Mouse (Mus musculus): ENCODE measurements around the gene Ntrk2.

DNA sequence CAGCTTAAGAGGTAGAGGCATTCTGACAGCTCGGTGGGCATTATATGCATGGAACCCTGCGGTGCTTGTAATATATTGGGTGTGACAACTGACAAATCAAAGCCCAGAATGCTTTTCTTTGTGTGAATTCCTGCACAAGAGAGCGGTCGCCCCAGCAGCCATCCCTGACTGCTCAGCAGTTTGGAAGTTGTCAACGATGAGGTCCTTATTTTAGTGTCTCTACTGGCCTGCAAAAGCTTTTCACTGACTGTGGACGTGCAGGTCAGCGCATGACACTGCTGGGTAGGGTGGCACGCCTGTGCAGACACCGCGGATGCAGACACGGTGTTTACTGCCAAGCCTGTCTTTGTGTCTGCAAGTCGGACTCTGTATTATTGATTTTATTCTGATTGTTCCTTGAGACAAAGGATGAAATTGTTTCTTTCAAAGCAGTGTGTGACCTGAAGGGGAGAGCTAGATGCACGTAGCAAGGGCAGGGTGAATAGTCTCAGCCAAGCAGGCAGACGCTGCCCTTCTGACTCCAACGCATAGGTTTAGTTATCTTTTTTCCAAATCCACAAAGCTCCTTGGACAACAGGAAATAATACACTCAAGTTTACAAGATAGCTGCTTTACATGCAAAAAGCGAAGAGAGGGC, 204.6 kb downstream of the Ntrk2 start:
- TF ChIP-seq CTCF (IDR thresholded peaks at IDR 0.05; ENCODE audit: low read depth) (no peak), EP300 (IDR thresholded peaks at IDR 0.05; ENCODE audit: low read depth) (no peak)

Data from heart, postnatal 0 days (tissue).